Mouse (Mus musculus) thymus, postnatal 0 days (tissue): ENCODE data around the gene Cdkn2c. TPM values are rescaled to one million over a fixed set of nuclear protein-coding genes. Genes with fewer than 3 reads are reported as not detected.

ENCODE experiments used
- DNase-seq: peaks from one replicate; pipeline ENCODE4 v3.0.0-alpha.2; 2015; ENCODE audit warnings: low spot score
- polyA plus RNA-seq: library from polyadenylated mRNA; unstranded; fragments of >200 nt; fragmentation: Nextera tagmentation; extraction: Ambion mirVana; gene quantifications from 2 replicates; pipeline ENCODE4 v1.2.1, GENCODE M21; 2015

Cdkn2c gene
- polyA plus RNA-seq, 1 experiment from 2014 or later = 27.1 TPM

- peak; percentile 14 for DNase-seq
These were observed 9.0 kb downstream of the Cdkn2c start for GRCm38 (mm10) chr4:109657851-109658500.

- no peak for DNase-seq
These were observed 9.8 kb downstream of the Cdkn2c start for GRCm38 (mm10) chr4:109657021-109657850.

- no peak for DNase-seq
These were observed 10.7 kb downstream of the Cdkn2c start for GRCm38 (mm10) chr4:109656301-109656700.

- no peak for DNase-seq
These were observed 11.3 kb downstream of the Cdkn2c start for GRCm38 (mm10) chr4:109655738-109656137.

- no peak for DNase-seq
These were observed 12.3 kb downstream of the Cdkn2c start for GRCm38 (mm10) chr4:109654701-109655100.

- no peak for DNase-seq
These were observed 13.7 kb downstream of the Cdkn2c start for GRCm38 (mm10) chr4:109653251-109653650.

GRCm38 (mm10) chr4:109649331-109649730 lies 17.7 kb downstream of the Cdkn2c start:
- DNase-seq = no peak

GRCm38 (mm10) chr4:109647281-109647680 lies 19.7 kb downstream of the Cdkn2c start:
- no peak for DNase-seq

GRCm38 (mm10) chr4:109641451-109641850 lies 25.5 kb downstream of the Cdkn2c start:
- DNase-seq = no peak

GRCm38 (mm10) chr4:109640141-109640540 lies 26.8 kb downstream of the Cdkn2c start:
- DNase-seq = no peak

GRCm38 (mm10) chr4:109639356-109639755 lies 27.6 kb downstream of the Cdkn2c start:
- no peak for DNase-seq

GRCm38 (mm10) chr4:109634971-109635370 lies 32.0 kb downstream of the Cdkn2c start:
- peak; percentile 5 for DNase-seq

GRCm38 (mm10) chr4:109631029-109631428 lies 36.0 kb downstream of the Cdkn2c start:
- DNase-seq = no peak

- no peak for DNase-seq
These were observed 36.8 kb downstream of the Cdkn2c start for GRCm38 (mm10) chr4:109630215-109630614.

GRCm38 (mm10) chr4:109612596-109612995 lies 54.4 kb downstream of the Cdkn2c start:
- DNase-seq = no peak

Other genes with a start within 250 kb of the Cdkn2c start
- 24.6 and 26.5 TPM in 2 replicates for gene Rnf11, start 182.5 kb downstream of the Cdkn2c start, polyA plus RNA-seq
- gene 4930522H14Rik, start 135.9 kb downstream of the Cdkn2c start, polyA plus RNA-seq = not detected in 2 replicates
- 25.4 and 28.2 TPM in 2 replicates for gene Faf1, start 9.4 kb upstream of the Cdkn2c start, polyA plus RNA-seq